Mouse (Mus musculus): ENCODE results near the gene Plxnd1. TPM values are rescaled to one million over a fixed set of nuclear protein-coding genes. Genes with fewer than 3 reads are reported as not detected.

Gene Plxnd1
- polyA plus RNA-seq, 1 experiment = 0.11 TPM

DNA sequence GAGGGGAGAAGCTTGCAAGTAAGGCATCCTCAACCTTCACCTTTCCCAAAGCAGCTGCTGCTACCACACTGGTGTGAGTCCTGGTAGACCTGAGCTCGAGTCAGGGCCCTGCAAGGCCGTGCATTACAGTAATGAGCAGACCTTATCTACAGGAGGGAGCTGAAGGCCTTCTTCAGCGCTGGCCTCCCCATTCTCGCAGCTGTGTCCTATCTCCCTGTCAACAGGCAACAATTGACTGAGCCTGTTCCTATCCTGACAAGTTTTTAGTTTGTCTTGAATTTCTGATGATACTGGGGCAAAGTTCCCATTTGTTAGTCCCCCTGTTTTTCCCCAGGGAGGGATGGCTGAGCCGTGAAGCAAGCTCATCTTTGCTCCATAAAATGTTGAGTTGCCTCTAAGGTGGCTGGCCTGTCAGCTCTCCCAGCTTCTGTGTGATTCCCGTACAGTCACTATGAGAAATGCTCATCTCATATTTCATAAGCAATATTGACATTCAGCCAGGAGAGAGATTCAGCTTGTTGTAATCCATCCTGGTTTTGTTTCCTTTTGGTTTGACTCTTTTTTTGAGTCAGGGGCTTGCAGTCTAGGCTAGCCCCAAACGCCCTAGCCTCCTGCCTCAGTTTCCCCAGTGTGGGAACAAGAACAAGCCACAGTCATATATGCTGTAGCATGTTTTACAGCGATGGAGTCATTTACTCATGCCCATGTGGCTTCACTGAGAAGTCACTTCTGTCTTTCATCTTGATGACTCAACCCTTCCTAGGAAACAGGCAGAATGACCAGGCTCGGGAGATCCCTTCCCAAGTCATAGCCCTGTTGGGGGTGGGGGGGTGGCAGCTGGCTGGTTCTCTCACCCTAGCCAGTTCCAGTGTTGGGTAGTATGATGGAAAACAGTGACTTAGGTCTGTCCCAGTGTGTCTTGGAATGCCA, 51.0 kb downstream of the Plxnd1 start:
- Histone ChIP-seq H3K27me3 (ENCODE audit: control insufficient read depth) (no peaks in the 10 kb centered on the region), H3K9me3 (ENCODE audit: control insufficient read depth, low read length) (no peaks in the 10 kb centered on the region), H3K4me3 (replicated peaks) (no peak overlapping the region), H3K36me3 (ENCODE audit: control insufficient read depth) (no peaks in the 10 kb centered on the region), H3K4me1 (ENCODE audit: control insufficient read depth) (peaks cover 5% of the 10 kb centered on the region)
- TF ChIP-seq TAL1 (IDR thresholded peaks at IDR 0.05; ENCODE audit: low read length) = no peak
- TF ChIP-seq GATA1 (IDR thresholded peaks at IDR 0.05; ENCODE audit: low read length) = no peak

GRCm38 (mm10) chr6:115941128-115941527, 53.7 kb downstream of the Plxnd1 start:
- TF ChIP-seq TAL1 (IDR thresholded peaks at IDR 0.05; ENCODE audit: low read length) = no peak
- TF ChIP-seq GATA1 (IDR thresholded peaks at IDR 0.05; ENCODE audit: low read length) = no peak
- H3K9me3 ChIP-seq (ENCODE audit: control insufficient read depth, low read length) = no peaks in the 10 kb centered on the region
- H3K4me3 ChIP-seq (replicated peaks) = no peak overlapping the region
- H3K4me1 ChIP-seq (ENCODE audit: control insufficient read depth) = peaks cover 5% of the 10 kb centered on the region
- no peaks in the 10 kb centered on the region for H3K27me3 ChIP-seq (ENCODE audit: control insufficient read depth)
- no peaks in the 10 kb centered on the region for H3K36me3 ChIP-seq (ENCODE audit: control insufficient read depth)

- no peaks in the 10 kb centered on the region for H3K36me3 ChIP-seq (ENCODE audit: control insufficient read depth)
- H3K9me3 ChIP-seq (ENCODE audit: control insufficient read depth, low read length) = no peaks in the 10 kb centered on the region
- TF ChIP-seq GATA1 (IDR thresholded peaks at IDR 0.05; ENCODE audit: low read length) (no peak), TAL1 (IDR thresholded peaks at IDR 0.05; ENCODE audit: low read length) (no peak)
- H3K4me1 ChIP-seq (ENCODE audit: control insufficient read depth) = peaks cover 5% of the 10 kb centered on the region
- H3K4me3 ChIP-seq (replicated peaks) = no peak overlapping the region
- no peaks in the 10 kb centered on the region for H3K27me3 ChIP-seq (ENCODE audit: control insufficient read depth)
Measured at GRCm38 (mm10) chr6:115940603-115941002, 54.2 kb downstream of the Plxnd1 start.

DNA sequence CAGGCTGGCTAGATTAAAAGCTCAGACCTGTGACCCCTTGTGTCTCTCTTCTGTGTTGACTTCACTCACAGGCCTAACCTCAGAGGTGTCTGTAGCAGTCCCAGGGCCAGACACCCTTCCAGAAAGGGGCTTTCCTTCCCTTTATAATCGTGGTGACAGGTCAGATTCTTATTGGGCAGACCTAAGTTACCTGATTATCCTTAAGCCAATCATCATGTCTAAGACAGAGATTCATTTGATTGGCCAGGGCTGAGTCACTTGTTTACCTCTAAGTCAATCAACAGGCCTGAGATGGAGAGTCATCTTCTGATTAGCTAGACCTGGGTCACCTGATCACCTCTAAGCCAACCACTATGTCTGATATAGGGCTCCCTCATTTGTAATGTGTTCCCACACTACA, 56.0 kb downstream of the Plxnd1 start:
- no peak overlapping the region for H3K4me3 ChIP-seq (replicated peaks)
- no peaks in the 10 kb centered on the region for H3K9me3 ChIP-seq (ENCODE audit: control insufficient read depth, low read length)
- H3K4me1 ChIP-seq (ENCODE audit: control insufficient read depth) = peaks cover 5% of the 10 kb centered on the region
- H3K36me3 ChIP-seq (ENCODE audit: control insufficient read depth) = no peaks in the 10 kb centered on the region
- TF ChIP-seq GATA1 (IDR thresholded peaks at IDR 0.05; ENCODE audit: low read length) (no peak), TAL1 (IDR thresholded peaks at IDR 0.05; ENCODE audit: low read length) (no peak)
- H3K27me3 ChIP-seq (ENCODE audit: control insufficient read depth) = no peaks in the 10 kb centered on the region

GRCm38 (mm10) chr6:115938011-115938410, 56.8 kb downstream of the Plxnd1 start:
- no peaks in the 10 kb centered on the region for H3K9me3 ChIP-seq (ENCODE audit: control insufficient read depth, low read length)
- TF ChIP-seq TAL1 (IDR thresholded peaks at IDR 0.05; ENCODE audit: low read length) (no peak), GATA1 (IDR thresholded peaks at IDR 0.05; ENCODE audit: low read length) (no peak)
- no peaks in the 10 kb centered on the region for H3K36me3 ChIP-seq (ENCODE audit: control insufficient read depth)
- H3K4me1 ChIP-seq (ENCODE audit: control insufficient read depth) = peaks cover 2% of the 10 kb centered on the region
- no peaks in the 10 kb centered on the region for H3K27me3 ChIP-seq (ENCODE audit: control insufficient read depth)
- H3K4me3 ChIP-seq (replicated peaks) = no peak overlapping the region

- H3K9me3 ChIP-seq (ENCODE audit: control insufficient read depth, low read length) = no peaks in the 10 kb centered on the region
- no peak for TF ChIP-seq GATA1 (IDR thresholded peaks at IDR 0.05; ENCODE audit: low read length)
- no peak for TF ChIP-seq TAL1 (IDR thresholded peaks at IDR 0.05; ENCODE audit: low read length)
- H3K4me3 ChIP-seq (replicated peaks) = no peak overlapping the region
- no peaks in the 10 kb centered on the region for H3K36me3 ChIP-seq (ENCODE audit: control insufficient read depth)
- no peaks in the 10 kb centered on the region for H3K27me3 ChIP-seq (ENCODE audit: control insufficient read depth)
- no peaks in the 10 kb centered on the region for H3K4me1 ChIP-seq (ENCODE audit: control insufficient read depth)
Measured at GRCm38 (mm10) chr6:115935544-115935943, 59.3 kb downstream of the Plxnd1 start.

DNA sequence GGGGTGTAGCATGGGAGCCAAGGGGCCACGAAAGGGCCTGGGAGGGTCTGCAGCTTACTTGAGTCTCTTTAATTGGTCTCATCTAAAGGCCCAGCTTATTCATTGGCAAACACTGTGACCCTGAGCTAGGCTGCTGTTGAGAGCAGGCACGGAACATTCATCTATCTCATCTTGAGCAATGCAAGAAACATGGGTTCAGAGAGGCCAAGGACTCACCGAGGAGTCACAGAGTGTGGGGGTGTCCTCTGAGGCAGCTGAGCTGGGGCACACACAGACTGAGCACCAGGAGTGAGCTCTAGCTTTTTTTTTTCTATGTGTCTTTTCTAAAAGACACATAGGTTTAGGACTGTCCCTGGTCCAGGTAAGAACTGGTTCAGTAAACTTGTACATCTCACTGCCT, 62.4 kb downstream of the Plxnd1 start:
- H3K4me3 ChIP-seq (replicated peaks) = no peak overlapping the region
- no peaks in the 10 kb centered on the region for H3K36me3 ChIP-seq (ENCODE audit: control insufficient read depth)
- TF ChIP-seq GATA1 (IDR thresholded peaks at IDR 0.05; ENCODE audit: low read length) (no peak), TAL1 (IDR thresholded peaks at IDR 0.05; ENCODE audit: low read length) (no peak)
- H3K9me3 ChIP-seq (ENCODE audit: control insufficient read depth, low read length) = no peaks in the 10 kb centered on the region
- H3K4me1 ChIP-seq (ENCODE audit: control insufficient read depth) = no peaks in the 10 kb centered on the region
- H3K27me3 ChIP-seq (ENCODE audit: control insufficient read depth) = no peaks in the 10 kb centered on the region

- Histone ChIP-seq H3K4me3 (replicated peaks) (no peak within 1 kb of the TSS), H3K9me3 (ENCODE audit: control insufficient read depth, low read length) (no peaks in the 10 kb centered on the region), H3K27me3 (ENCODE audit: control insufficient read depth) (no peaks in the 10 kb centered on the region), H3K36me3 (ENCODE audit: control insufficient read depth) (no peaks in the 10 kb centered on the region), H3K4me1 (ENCODE audit: control insufficient read depth) (no peaks in the 10 kb centered on the region)
- TF ChIP-seq TAL1 (IDR thresholded peaks at IDR 0.05; ENCODE audit: low read length) (no peak), GATA1 (IDR thresholded peaks at IDR 0.05; ENCODE audit: low read length) (no peak)
Measured at GRCm38 (mm10) chr6:115931639-115932038, 63.2 kb downstream of the Plxnd1 start, which contains the start of gene Rho. Gene Rho (plus strand): TSS chr6:115931748.

DNA sequence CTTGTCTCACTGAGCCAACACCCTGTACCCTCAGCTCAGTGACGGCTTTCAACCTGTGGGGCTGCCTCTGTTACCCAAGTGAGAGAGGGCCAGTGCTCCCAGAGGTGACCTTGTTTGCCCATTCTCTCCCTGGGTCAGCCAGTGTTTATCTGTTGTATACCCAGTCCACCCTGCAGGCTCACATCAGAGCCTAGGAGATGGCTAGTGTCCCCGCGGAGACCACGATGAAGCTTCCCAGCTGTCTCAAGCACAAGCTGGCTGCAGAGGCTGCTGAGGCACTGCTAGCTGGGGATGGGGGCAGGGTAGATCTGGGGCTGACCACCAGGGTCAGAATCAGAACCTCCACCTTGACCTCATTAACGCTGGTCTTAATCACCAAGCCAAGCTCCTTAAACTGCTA, 64.8 kb downstream of the Plxnd1 start:
- TF ChIP-seq TAL1 (IDR thresholded peaks at IDR 0.05; ENCODE audit: low read length) (no peak), GATA1 (IDR thresholded peaks at IDR 0.05; ENCODE audit: low read length) (no peak)
- H3K27me3 ChIP-seq (ENCODE audit: control insufficient read depth) = no peaks in the 10 kb centered on the region
- H3K9me3 ChIP-seq (ENCODE audit: control insufficient read depth, low read length) = no peaks in the 10 kb centered on the region

More for the DNA sequence above, 64.8 kb downstream of the Plxnd1 start:
- Histone ChIP-seq H3K4me1 (ENCODE audit: control insufficient read depth) (no peaks in the 10 kb centered on the region), H3K36me3 (ENCODE audit: control insufficient read depth) (no peaks in the 10 kb centered on the region), H3K4me3 (replicated peaks) (no peak overlapping the region)
